Mouse (Mus musculus): ENCODE measurements around the gene Ubl4b. TPM values are rescaled to one million over a fixed set of nuclear protein-coding genes. Genes with fewer than 3 reads are reported as not detected.

Ubl4b gene
- polyA plus RNA-seq, 1 experiment from 2014 or later, result not detected

GRCm38 (mm10) chr3:107582130-107582874 is 27.4 kb upstream of the Ubl4b start:
- WGBS (ENCODE audit: missing documents), result 3% methylated on average over 11 of the region's 18 CpGs
- H3K79me2 ChIP-seq (ENCODE audit: inconsistent target), result no peaks in the 10 kb centered on the region
- H3K4me3 ChIP-seq (ENCODE audit: inconsistent target), result no peak overlapping the region
- no peak overlapping the region for H3K27ac ChIP-seq
- H3K36me3 ChIP-seq (ENCODE audit: inconsistent target), result no peaks in the 10 kb centered on the region

- WGBS (ENCODE audit: missing documents), result 12% methylated on average over 15 of the region's 15 CpGs
Measured at GRCm38 (mm10) chr3:107581103-107582010, 26.5 kb upstream of the Ubl4b start.

GRCm38 (mm10) chr3:107579466-107579865 is 24.6 kb upstream of the Ubl4b start:
- H3K36me3 ChIP-seq (ENCODE audit: inconsistent target), result no peaks in the 10 kb centered on the region
- H3K79me2 ChIP-seq (ENCODE audit: inconsistent target), result no peaks in the 10 kb centered on the region
- WGBS (ENCODE audit: missing documents), result 13% methylated on average over 4 of the region's 4 CpGs
- no peak overlapping the region for H3K27ac ChIP-seq
- H3K4me3 ChIP-seq (ENCODE audit: inconsistent target), result no peak overlapping the region

More at GRCm38 (mm10) chr3:107581103-107582010, 26.5 kb upstream of the Ubl4b start:
- Histone ChIP-seq H3K4me3 (ENCODE audit: inconsistent target) (no peak overlapping the region), H3K79me2 (ENCODE audit: inconsistent target) (no peaks in the 10 kb centered on the region), H3K27ac (no peak overlapping the region), H3K36me3 (ENCODE audit: inconsistent target) (no peaks in the 10 kb centered on the region)

- Histone ChIP-seq H3K36me3 (ENCODE audit: inconsistent target) (no peaks in the 10 kb centered on the region), H3K79me2 (ENCODE audit: inconsistent target) (no peaks in the 10 kb centered on the region), H3K27ac (no peak overlapping the region), H3K4me3 (ENCODE audit: inconsistent target) (no peak overlapping the region)
- WGBS (ENCODE audit: missing documents), result 66% methylated on average over 3 of the region's 3 CpGs
Measured at GRCm38 (mm10) chr3:107577810-107578390, 23.0 kb upstream of the Ubl4b start.

GRCm38 (mm10) chr3:107576807-107577206 is 21.9 kb upstream of the Ubl4b start:
- Histone ChIP-seq H3K36me3 (ENCODE audit: inconsistent target) (no peaks in the 10 kb centered on the region), H3K4me3 (ENCODE audit: inconsistent target) (no peak overlapping the region), H3K27ac (no peak overlapping the region), H3K79me2 (ENCODE audit: inconsistent target) (no peaks in the 10 kb centered on the region)
- 89% methylated on average over 3 of the region's 3 CpGs for WGBS (ENCODE audit: missing documents)

- 50% methylated on average over 2 of the region's 2 CpGs for WGBS (ENCODE audit: missing documents)
- Histone ChIP-seq H3K4me3 (ENCODE audit: inconsistent target) (no peak overlapping the region), H3K79me2 (ENCODE audit: inconsistent target) (no peaks in the 10 kb centered on the region), H3K27ac (no peak overlapping the region), H3K36me3 (ENCODE audit: inconsistent target) (no peaks in the 10 kb centered on the region)
Measured at GRCm38 (mm10) chr3:107571205-107571604, 16.3 kb upstream of the Ubl4b start.

GRCm38 (mm10) chr3:107568721-107569120 is 13.8 kb upstream of the Ubl4b start:
- H3K79me2 ChIP-seq (ENCODE audit: inconsistent target), result no peaks in the 10 kb centered on the region
- H3K36me3 ChIP-seq (ENCODE audit: inconsistent target), result no peaks in the 10 kb centered on the region
- H3K27ac ChIP-seq, result no peak overlapping the region
- H3K4me3 ChIP-seq (ENCODE audit: inconsistent target), result no peak overlapping the region
- 70% methylated on average over 3 of the region's 4 CpGs for WGBS (ENCODE audit: missing documents)

- Histone ChIP-seq H3K79me2 (ENCODE audit: inconsistent target) (no peaks in the 10 kb centered on the region), H3K36me3 (ENCODE audit: inconsistent target) (no peaks in the 10 kb centered on the region)
- WGBS (ENCODE audit: missing documents), result 87% methylated on average over 7 of the region's 7 CpGs
Measured at GRCm38 (mm10) chr3:107567766-107568165, 12.9 kb upstream of the Ubl4b start.

GRCm38 (mm10) chr3:107565331-107565730 is 10.5 kb upstream of the Ubl4b start:
- Histone ChIP-seq H3K27ac (no peak overlapping the region), H3K79me2 (ENCODE audit: inconsistent target) (no peaks in the 10 kb centered on the region)
- WGBS (ENCODE audit: missing documents), result 79% methylated on average over 3 of the region's 3 CpGs

More at GRCm38 (mm10) chr3:107567766-107568165, 12.9 kb upstream of the Ubl4b start:
- no peak overlapping the region for H3K4me3 ChIP-seq (ENCODE audit: inconsistent target)
- H3K27ac ChIP-seq, result no peak overlapping the region

GRCm38 (mm10) chr3:107563880-107564279 is 9.0 kb upstream of the Ubl4b start:
- WGBS (ENCODE audit: missing documents), result 81% methylated on average over 3 of the region's 4 CpGs

More at GRCm38 (mm10) chr3:107565331-107565730, 10.5 kb upstream of the Ubl4b start:
- Histone ChIP-seq H3K36me3 (ENCODE audit: inconsistent target) (no peaks in the 10 kb centered on the region), H3K4me3 (ENCODE audit: inconsistent target) (no peak overlapping the region)

GRCm38 (mm10) chr3:107562591-107562990 is 7.7 kb upstream of the Ubl4b start:
- no peak overlapping the region for H3K4me3 ChIP-seq (ENCODE audit: inconsistent target)
- WGBS (ENCODE audit: missing documents), result 95% methylated on average over 4 of the region's 4 CpGs
- H3K27ac ChIP-seq, result no peak overlapping the region
- H3K36me3 ChIP-seq (ENCODE audit: inconsistent target), result no peaks in the 10 kb centered on the region
- no peaks in the 10 kb centered on the region for H3K79me2 ChIP-seq (ENCODE audit: inconsistent target)

More at GRCm38 (mm10) chr3:107563880-107564279, 9.0 kb upstream of the Ubl4b start:
- Histone ChIP-seq H3K79me2 (ENCODE audit: inconsistent target) (no peaks in the 10 kb centered on the region), H3K4me3 (ENCODE audit: inconsistent target) (no peak overlapping the region), H3K27ac (no peak overlapping the region), H3K36me3 (ENCODE audit: inconsistent target) (no peaks in the 10 kb centered on the region)

- Histone ChIP-seq H3K4me3 (ENCODE audit: inconsistent target) (no peak overlapping the region), H3K79me2 (ENCODE audit: inconsistent target) (no peaks in the 10 kb centered on the region), H3K27ac (no peak overlapping the region), H3K36me3 (ENCODE audit: inconsistent target) (no peaks in the 10 kb centered on the region)
- WGBS (ENCODE audit: missing documents), result 89% methylated on average over 2 of the region's 2 CpGs
Measured at GRCm38 (mm10) chr3:107562104-107562503, 7.2 kb upstream of the Ubl4b start.

- no peak overlapping the region for H3K4me3 ChIP-seq (ENCODE audit: inconsistent target)
- H3K27ac ChIP-seq, result no peak overlapping the region
- H3K79me2 ChIP-seq (ENCODE audit: inconsistent target), result no peaks in the 10 kb centered on the region
- no peaks in the 10 kb centered on the region for H3K36me3 ChIP-seq (ENCODE audit: inconsistent target)
- WGBS (ENCODE audit: missing documents), result 11% methylated on average over 3 of the region's 3 CpGs
Measured at GRCm38 (mm10) chr3:107559183-107559582, 4.3 kb upstream of the Ubl4b start.

- Histone ChIP-seq H3K79me2 (ENCODE audit: inconsistent target) (no peaks in the 10 kb centered on the region), H3K36me3 (ENCODE audit: inconsistent target) (no peaks in the 10 kb centered on the region), H3K4me3 (ENCODE audit: inconsistent target) (no peak overlapping the region), H3K27ac (no peak overlapping the region)
- WGBS (ENCODE audit: missing documents), result 58% methylated on average over 3 of the region's 3 CpGs
Measured at GRCm38 (mm10) chr3:107558740-107559139, 3.9 kb upstream of the Ubl4b start.
